Mouse (Mus musculus) brain, embryonic 14.5 days (tissue): ENCODE data around the gene Castor1. TPM values are rescaled to one million over a fixed set of nuclear protein-coding genes. Genes with fewer than 3 reads are reported as not detected.

ENCODE experiments used
- DNase-seq: peaks from one replicate; pipeline ENCODE4 v3.0.0-alpha.2; 2011; ENCODE audit warnings: low read depth
- CTCF ChIP-seq: fragments of 200-500 bp; IDR thresholded peaks from 2 replicates; pipeline ENCODE4 v1.5.1; 2012; ENCODE audit warnings: inconsistent platforms, mild to moderate bottlenecking, moderate library complexity, borderline replicate concordance; ENCODE audit not compliant: insufficient read depth, insufficient read length; ENCODE audit errors: extremely low read depth
- POLR2A ChIP-seq: fragments of 200-500 bp; IDR thresholded peaks from 2 replicates; pipeline ENCODE4 v1.6.1; 2012; ENCODE audit warnings: mild to moderate bottlenecking, inconsistent platforms, borderline replicate concordance; ENCODE audit not compliant: poor library complexity, insufficient read depth, insufficient read length, severe bottlenecking; ENCODE audit errors: extremely low read depth
- polyA plus RNA-seq: library from polyadenylated mRNA; depleted of rRNA; stranded (reverse); fragments of >200 nt; gene quantifications from 2 replicates; pipeline ENCODE4 v1.2.3, GENCODE M21; 2012

Castor1 gene
- polyA plus RNA-seq, 1 experiment = 2.7 TPM

- no peak for DNase-seq
- TF ChIP-seq CTCF (no peak), POLR2A (no peak)
These were observed 23.2 kb downstream of the Castor1 start for GRCm38 (mm10) chr11:4241180-4241579.

- no peak for DNase-seq
- TF ChIP-seq CTCF = no peak
- no peak for TF ChIP-seq POLR2A
These were observed 28.1 kb downstream of the Castor1 start for GRCm38 (mm10) chr11:4246126-4246525.

- no peak for TF ChIP-seq CTCF
- TF ChIP-seq POLR2A = no peak
- no peak for DNase-seq
These were observed 28.6 kb downstream of the Castor1 start for GRCm38 (mm10) chr11:4246623-4247022.

GRCm38 (mm10) chr11:4247201-4247959 lies 29.4 kb downstream of the Castor1 start:
- DNase-seq = no peak
- TF ChIP-seq POLR2A = no peak

GRCm38 (mm10) chr11:4249151-4249550 lies 31.1 kb downstream of the Castor1 start:
- TF ChIP-seq CTCF (no peak), POLR2A (no peak)
- DNase-seq = no peak

GRCm38 (mm10) chr11:4250290-4250689 lies 32.3 kb downstream of the Castor1 start:
- TF ChIP-seq CTCF (no peak), POLR2A (no peak)
- DNase-seq = no peak

GRCm38 (mm10) chr11:4251376-4251775 lies 33.4 kb downstream of the Castor1 start:
- no peak for TF ChIP-seq POLR2A
- TF ChIP-seq CTCF = no peak
- no peak for DNase-seq

GRCm38 (mm10) chr11:4252886-4253285 lies 34.9 kb downstream of the Castor1 start:
- DNase-seq = no peak
- no peak for TF ChIP-seq POLR2A

GRCm38 (mm10) chr11:4256846-4257607 lies 39.0 kb downstream of the Castor1 start, which contains the start of gene Lif:
Gene Lif (plus strand): TSS chr11:4257557.
- no peak for TF ChIP-seq CTCF
- no peak for TF ChIP-seq POLR2A
- no peak for DNase-seq

GRCm38 (mm10) chr11:4257756-4258155 lies 39.7 kb downstream of the Castor1 start:
- TF ChIP-seq CTCF (no peak), POLR2A (no peak)
- no peak for DNase-seq

- TF ChIP-seq CTCF = peak; percentile 95
- TF ChIP-seq POLR2A = no peak
- peak; percentile 84 for DNase-seq
These were observed 40.6 kb downstream of the Castor1 start for GRCm38 (mm10) chr11:4258657-4259082.
